Mouse (Mus musculus): ENCODE results near the gene Dchs2.
A peak's percentile ranks its signal among the peaks of the same experiment; 100 is the strongest.
"Not testable (repeated sequence)": the region's sequence is repeated elsewhere in the genome, so short reads cannot be mapped to it uniquely, and the experiment has no call there.

The Dchs2 gene

DNA sequence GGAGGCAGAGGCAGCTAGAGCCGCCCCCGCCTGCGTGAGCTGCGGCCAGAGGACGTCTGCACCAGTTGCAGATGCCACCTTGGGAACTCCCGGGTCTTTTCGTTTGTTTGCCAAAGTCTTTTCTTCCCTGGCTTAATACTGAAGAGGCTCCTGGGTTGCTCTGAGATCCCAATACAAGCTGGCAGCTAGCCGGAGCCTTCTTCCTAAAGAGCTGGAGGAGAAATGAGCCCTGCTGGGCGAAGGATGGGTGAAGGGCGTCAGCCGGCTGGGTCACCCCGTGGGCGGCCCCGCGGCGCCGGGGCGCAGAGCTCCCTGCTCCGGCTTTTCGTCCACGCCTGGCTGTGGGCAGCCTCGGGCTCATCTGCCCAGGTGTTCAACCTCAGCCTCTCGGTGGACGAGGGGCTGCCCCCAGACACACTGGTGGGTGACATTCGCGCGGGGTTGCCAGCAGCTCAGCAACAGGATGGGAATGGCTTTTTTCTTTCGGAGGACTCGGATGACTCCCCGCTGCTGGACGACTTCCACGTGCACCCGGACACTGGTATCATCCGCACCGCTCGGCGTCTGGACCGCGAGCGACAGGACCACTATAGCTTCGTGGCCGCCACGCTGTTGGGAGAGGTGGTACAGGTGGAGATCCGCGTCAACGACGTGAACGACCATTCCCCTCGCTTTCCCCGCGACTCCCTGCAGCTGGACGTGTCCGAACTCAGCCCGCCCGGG lies at the start of gene Dchs2:
Gene Dchs2, plus strand, starts transcription at position 223 of the 723 bp plus-strand sequence.
- DNase-seq: no peak

DNA sequence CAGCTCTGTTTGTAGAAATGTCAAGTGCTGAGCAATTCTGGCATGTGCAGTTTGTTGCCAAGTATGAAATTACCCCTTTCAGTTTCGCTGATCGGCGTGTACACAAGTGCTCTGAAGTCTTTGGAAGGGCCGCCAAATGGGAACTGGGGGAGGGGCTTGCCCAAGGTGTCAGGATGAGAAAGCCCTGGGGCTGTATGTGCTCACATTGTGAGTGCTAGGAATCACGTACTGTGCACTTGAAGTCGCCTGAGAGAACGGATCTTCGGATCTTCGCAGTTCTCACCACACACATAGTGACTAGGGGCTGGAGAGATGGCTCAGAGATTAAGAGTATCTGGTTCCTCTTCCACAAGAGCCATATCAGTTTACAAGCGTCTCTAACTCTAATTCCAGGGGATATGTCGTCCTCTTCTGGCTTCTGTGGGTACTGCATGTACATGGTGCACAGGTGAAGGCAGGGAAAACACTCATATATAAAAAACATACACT lies 47.1 kb upstream of the Dchs2 start:
- peak; percentile 69 for DNase-seq

DNA sequence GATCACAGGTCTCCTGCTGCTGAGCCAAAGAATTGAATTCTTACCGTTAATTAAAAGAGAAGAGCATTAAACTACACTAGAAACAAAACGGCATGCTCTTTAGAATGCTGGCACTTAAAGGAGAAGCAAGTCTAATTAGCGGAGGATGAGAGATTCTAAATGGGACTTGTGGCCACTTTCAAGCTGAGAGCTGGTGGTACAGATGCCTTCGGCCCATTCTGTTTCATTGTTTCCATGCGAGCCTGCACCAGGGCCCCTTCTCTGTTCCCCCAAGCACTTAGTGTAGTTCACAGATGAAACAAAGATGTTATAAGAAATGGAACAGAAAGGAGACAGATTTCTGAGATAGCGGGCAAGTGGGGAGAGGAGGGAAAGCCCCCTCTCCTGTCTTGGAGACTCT lies 30.2 kb upstream of the Dchs2 start:
- DNase-seq: no peak

DNA sequence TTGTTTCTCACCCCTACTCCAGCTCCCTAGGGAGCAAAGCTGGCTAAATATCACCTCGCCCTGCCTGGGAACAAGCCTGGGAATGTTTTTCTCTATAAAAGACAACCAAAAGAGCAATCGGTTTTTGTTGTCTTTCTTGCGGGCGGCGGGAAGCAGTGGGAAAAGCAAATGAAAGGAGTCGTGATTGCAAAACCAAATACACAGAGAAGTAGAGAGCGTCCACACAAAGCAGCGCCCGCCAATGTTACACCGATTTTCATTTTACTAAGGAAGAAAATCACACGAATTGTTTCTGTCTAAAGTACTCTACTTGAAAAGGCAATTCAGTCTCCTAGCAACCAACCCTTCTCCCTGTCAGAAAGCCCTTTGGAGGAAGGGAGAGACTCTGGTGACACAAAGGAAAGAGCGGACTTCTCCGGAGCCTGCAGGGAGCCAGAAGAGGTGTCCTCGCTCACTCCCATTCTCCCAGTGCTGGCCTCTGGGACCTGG lies 29.2 kb upstream of the Dchs2 start:
- no peak for DNase-seq

DNA sequence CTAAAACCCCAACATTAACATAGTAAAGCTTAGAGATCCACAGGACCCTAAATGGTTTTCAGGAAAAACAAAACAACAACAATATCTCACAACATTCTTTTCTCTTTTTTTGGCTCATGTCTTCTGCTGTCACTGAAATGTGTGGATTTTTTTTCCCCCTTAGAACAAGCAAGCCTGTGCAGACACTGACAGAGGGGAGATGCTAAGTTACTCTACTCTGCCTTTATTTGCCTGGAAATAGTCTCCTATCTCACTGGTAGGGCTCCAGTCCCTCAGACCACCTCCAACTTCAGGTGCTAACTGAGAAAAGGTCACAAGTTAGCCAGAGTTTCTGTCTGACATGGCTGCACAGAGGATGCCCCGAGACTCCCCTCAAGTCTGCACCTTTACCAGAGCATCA lies 28.6 kb upstream of the Dchs2 start:
- no peak for DNase-seq

DNA sequence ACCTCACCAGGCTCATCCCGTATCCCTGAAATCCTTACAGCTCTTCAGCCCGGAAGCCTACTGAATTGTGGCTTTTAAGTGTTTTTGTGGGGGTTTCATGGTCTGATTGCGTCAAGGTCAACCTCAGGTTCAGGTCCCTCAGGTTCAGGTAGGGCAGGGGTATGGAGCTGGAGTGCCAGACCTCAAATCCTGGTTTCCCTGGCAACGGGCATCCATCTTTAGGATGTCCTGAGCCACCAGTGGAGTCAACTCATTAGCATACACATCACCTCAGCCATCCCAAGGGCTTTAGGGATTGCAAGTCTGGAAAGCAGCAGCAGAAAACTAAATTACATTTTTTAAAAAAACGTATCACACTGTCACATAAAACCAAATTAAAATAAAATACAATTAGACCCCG lies 28.1 kb upstream of the Dchs2 start:
- DNase-seq: no peak

DNA sequence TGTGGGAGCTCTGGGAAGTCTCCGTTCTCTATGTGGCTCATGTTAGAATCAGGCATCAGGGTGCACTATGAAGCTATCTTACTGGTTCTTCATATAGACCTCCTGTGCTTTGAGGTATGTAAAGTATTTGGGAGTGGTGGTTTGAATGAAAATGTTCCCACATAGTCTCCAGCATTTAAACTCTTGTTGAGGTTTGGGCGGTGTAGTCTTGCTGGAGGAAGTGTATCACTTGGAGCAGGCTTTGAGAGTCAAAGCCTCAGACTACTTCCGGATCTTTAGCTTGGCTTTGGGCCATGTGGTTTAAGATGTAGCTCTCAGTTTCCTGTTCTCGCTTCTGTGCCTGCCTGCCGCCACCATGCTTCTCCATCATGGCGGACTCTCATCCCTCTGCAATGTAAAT lies 25.5 kb upstream of the Dchs2 start:
- DNase-seq: no peak

DNA sequence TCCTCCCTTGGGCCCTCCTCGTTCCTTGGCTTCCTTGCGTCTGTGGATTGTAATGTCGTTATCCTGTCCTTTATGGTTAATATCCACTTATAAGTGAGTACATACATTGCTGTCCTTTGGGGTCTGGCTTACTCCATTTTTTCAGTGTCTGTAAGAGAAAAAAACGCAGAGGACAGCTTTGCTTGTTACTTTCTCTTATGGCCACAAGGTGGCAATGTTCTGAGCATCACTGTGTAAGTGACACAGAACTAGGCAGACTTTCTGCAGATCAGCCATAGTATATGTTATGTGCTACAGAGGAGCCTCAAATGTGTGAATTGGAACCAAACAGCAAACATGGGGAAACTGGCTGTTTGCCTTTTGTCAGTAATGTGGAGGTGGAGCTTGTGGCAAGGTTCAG lies 17.6 kb upstream of the Dchs2 start:
- DNase-seq: peak; percentile 21

DNA sequence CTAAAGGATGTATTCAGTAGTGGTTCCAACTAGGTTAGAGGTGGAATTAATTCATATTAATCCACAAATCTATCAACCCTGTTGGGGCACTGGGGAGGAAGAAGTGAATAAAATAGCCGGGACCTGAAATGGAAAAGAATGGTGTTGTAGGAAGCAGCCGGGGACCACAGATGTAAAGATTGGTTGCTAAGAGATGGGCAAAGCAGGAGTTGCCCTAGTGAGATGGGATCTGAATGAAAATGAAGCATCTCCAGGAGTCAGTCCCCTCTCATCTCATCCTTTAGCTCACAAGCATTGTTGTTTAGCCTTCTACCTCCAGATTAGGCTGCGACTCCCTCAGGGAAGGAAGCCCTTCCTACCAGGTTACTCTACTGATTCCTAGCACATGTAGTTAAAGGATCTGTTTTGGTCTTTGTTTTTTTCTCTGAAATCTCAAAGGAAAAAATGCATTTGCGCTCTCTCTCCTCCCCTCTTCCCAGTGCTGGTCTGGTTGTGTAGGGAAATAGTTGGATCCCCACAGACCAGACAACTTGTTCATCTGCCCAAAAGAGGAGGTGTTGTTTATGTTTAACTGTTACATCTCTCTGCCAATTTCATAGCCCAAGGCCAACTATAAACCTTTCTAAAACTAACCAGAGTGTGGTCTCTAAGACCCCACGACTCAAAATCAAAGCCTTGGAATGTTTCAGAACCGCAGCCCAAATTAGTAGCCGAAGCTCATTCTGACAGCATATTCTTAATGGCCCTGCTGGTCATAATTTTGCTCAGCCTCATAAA lies 16.1 kb upstream of the Dchs2 start:
- DNase-seq: no peak

DNA sequence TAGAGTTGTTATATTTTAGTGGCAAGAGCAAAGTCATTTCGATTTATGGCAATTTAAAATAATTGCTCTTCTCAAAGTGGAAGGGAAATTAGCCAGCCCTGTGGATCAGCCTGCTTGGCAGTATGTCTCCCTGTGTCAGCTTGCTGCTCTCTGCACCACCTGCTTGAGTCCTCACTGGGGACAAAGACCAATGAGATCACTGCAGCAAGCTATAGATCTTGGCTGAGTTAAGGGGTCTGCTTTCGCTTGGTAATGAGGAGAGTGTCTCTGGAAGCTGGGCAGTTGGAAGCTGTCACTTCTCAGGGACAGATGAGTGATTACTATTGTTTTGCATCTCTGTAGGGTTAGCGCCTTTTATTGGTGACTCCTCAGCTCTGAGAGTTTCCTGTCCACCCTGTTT lies 14.9 kb upstream of the Dchs2 start:
- DNase-seq: no peak

DNA sequence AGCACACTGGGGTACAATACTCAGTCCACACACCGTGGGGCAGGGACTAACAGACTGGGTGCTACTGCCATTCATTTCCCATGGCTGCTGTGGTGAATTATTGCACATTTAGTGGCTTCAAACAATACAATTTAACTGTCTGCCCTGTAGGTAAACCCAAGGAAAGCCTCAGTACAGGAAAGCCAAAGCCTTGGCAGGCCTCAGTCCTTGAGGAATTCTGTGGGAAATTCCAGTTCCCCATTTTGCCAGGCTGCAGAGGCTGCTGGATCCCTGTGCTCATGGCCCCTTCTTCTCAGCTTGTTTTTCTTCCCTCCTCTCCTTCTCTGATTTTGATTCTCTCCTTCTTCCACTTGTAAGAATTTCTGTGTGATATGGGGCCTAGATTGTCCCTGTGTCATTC lies 12.8 kb upstream of the Dchs2 start:
- DNase-seq: no peak

DNA sequence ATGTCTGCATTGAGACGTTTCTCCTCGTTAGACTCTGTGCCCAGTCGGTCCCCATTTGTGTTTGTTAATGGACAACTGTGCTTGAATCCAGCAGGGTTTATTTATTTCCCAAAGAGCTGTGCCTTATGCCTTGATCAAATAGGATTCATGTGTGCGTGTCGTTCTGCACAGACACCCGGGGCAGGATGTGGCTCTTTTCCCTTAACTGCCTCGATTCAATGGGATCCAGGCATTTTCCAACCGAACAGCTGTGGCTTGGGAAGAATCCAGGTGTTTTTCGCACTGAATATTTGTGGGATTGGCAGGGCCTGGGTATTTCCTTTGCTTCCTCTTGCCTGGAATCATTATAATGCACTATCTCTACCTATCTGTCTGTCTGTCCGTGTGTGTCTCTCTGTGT lies 10.2 kb upstream of the Dchs2 start:
- DNase-seq: no peak

DNA sequence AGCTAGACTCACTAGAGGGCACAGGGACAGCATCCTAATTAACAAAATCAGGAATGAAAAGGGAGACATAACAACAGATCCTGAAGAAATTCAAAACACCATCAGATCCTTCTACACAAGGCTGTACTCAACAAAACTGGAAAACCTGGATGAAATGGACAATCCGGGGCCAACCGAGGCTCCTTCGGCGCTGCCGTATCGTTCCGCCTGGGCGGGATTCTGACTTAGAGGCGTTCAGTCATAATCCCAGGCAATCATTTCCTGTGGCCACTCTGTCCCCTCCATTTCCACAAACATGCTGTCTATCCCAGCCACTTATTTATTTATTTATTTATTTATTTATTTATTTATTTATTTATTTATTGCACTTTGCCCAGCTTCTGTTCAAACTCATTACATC lies 3.8 kb upstream of the Dchs2 start:
- DNase-seq: not testable (repeated sequence)

DNA sequence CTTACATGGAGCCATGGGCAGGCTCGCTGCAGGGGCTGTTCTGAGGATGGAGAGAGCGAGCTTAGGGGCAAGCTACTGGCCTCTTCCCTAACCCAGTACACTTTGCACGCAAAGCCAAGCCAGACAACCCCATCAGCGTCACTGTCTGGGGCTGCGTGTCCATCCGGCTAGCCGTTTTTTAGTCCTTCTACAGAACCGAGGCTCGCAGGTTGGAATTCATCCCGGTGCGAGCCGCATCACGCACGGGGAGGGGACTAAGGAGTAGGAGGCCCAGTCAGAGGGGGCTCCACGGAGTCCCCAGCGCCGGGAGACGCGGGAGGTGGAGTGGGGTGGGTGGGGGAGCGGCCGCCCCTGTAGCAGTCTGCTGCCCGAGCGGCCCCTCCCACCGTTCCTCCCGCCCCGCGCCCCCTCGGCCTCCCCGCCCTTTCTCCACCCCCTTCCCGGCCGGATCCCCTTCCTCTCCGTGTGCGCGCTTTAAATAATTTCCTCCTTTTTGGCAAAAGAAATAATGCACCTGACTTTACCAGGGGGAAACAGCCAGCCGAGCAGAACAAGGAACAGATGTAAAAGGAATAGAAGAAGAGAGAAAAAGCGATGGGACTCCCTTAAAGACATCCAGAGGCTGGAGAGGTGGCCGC lies 541 bp upstream of the Dchs2 start:
- no peak for DNase-seq

DNA sequence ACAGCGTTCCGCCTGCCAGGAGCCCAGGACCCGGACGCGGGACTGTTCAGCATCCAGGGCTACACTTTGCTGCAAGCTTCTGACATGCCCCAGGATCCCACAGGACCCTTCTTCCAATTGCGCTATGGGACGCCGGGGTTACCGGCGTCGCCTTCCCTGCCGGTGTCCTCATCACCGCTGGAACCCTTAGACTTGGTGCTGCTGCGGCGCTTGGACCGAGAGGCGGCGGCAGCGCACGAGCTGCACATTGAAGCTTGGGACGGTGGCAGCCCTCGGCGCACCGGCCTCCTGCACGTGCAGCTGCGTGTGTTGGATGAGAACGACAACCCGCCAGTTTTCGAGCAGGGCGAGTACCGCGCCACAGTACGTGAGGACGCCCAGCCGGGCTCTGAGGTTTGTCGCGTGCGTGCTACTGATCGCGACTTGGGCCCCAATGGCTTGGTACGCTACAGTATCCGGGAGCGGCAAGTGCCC lies 738 bp downstream of the Dchs2 start:
- no peak for DNase-seq

DNA sequence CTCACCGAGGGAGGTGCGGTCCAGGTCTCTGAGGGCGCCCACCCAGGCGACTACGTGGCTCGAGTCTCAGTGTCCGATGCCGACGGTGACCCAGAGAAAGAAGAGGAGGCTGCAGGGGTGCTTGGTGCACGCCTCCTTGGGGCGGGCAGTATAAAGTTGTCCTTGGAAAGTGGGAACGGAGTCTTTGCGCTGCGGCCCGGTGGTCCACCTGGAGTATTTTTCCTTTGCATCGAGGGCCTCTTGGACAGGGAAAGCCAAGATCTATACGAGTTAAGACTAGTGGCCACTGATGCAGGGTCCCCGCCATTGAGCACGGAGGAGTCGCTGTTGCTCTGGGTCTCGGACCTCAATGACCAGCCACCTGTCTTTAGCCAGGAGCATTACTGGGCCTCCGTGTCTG lies 1.4 kb downstream of the Dchs2 start:
- DNase-seq: no peak

DNA sequence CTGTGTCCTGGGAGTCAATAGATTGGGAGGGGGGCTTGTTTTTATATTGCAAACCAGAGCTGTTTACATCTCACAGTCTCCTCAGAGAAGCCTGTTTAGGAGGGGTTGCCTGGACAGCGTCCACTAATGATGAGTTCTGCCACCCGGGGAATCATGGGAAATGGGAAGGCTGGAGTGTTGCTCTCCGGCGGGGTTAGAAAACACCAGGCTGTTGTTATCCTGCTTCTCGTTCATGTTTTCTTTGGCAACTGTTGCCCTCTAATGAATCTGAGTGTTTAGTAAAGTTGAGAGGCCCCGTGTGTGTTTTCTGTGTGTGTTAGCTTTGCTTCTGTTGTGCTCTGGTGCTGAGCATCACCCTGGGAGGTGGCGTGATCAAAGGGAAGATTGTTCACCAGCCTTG lies 8.7 kb downstream of the Dchs2 start:
- DNase-seq: no peak

DNA sequence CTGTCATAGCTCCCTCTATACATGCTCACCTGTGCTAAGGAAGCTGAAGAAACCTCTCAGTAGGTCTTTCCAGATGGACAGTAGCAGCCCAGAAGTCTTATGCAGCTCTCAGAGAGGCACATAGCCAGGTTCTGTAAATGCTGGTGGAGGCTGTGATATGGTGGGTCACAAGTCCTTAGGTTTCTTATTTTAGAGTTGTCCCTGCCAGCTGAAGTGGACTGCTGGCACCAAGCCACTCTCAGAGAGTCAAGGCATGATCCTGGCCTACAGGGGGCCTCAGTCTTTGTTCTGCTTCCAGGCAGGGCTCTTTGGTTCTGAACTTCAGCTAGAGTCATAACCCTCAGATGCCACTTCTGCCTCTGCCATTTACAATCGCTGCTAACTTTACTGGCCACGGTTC lies 11.1 kb downstream of the Dchs2 start:
- no peak for DNase-seq

DNA sequence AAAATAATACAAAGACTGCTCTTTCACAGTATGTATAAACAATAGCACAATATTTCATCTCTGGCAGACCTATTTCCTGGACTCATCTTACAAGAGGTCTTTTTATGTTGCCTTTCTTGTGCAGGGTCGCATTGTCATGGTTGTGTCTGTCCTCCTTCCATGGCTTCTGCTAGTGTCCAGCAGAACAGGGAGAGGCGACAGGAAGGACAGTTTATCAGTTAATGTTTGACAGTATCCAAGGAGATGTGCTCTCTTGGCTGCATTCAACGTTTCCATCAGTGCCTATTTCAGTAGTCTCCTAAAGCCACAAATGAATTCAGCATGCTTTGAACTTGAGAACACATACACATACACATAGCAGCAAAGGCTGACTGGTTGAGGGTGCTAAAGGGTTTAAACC lies 17.9 kb downstream of the Dchs2 start:
- DNase-seq: no peak

DNA sequence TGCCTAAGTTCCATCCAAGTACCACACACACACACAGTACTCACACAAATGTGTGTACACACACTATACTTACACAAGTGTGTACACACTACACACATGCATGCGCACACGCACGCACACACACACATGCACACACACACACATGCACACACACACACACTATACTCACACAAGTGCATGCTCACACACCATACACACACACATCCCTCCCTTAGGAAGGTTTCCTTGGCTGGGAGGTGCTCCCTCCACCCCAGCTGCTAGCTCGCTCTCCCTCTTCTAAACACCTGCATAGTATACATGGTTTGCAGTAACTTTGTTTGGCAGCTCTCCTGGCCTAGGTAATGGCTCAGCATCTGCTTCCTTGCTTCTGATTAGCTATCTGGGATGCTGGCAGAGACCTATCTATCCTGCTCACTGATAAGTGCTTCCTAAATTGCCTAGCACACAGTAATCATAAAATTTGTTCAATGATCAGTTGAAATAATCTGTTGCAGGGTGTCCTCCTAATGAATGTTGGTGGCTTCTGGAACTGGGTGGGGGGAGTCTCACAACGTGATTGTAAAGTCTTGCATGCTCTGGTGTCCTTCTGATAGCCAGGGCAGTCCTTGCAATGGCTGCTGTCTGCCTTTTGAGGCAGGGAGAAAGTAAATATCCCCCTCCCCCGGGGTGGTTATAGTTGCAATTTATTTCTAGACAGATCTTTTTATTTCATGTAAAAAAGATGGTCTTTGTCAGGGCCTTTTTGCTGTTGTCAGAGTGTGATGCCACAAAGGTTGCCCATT lies 19.7 kb downstream of the Dchs2 start:
- DNase-seq: no peak

DNA sequence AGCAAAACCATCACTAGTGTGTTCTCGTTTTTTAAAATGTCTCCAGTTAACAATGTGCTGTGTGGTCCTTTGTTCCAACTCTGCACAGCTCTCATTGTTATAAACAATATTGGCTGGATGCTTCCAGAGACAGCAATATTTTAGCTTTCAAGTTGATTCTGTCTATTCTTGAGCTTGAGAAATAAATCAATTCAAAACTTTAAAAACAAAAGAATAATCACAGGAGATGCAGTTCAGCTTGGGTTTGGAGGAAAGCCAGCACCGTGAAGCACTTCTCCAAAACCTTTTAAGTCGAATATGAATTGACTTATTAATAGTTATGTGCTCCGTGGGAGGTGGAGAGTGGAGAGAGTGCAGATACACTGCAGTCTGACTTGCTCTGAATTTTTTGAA lies 20.3 kb downstream of the Dchs2 start:
- no peak for DNase-seq

DNA sequence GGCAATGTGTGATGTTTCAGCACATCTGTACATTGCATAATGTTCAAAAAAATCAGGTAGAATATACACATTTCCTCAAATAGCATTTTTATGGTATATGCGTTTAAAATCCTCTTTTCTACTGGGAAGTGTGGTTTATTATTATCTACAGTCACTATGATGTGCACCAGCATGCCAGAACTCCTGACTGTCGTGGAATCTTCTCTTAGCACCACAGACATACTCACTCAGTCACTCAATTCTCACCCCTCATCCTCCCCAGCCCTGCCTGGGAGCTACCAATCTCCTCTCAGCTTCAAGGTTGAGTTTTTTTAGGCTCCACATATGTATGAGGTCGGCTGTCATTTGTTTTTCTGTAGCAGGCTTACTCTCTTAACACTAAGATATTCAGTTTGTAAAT lies 20.8 kb downstream of the Dchs2 start:
- DNase-seq: no peak

DNA sequence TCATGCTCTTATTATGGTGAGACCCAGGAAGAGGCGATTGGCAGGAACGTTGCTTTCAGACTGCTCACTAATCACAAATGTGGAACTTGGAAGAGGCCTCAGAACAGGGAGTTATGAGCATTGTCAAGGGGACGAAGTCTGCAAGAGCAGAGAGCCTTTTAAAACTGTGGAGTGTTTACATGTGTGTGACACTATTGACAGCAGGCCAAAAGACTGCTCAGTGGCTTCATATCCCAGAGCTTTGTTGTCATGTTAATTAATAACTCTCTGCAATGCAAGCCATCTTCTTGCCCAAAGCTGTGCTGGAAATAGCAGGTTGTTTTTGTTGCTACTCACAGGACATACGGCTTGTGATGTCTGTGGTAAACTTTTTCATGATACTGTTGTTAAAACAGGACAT lies 27.9 kb downstream of the Dchs2 start:
- DNase-seq: peak; percentile 42
